In genomic region chr1:132316625-132316994, GRCm38 (mm10) we compare ENCODE assay signal across 8 mouse cellular contexts. TPM values are rescaled to one million over a fixed set of nuclear protein-coding genes. Genes with fewer than 3 reads are reported as not detected.
DNase-seq lines count a peak whose midpoint lies in the region; TF ChIP-seq lines count a peak whose summit lies in the region.

No protein-coding gene starts in this region.

- in situ Hi-C loops in CH12.LX (cut with MboI; ENCODE audit: low pct_ligation_motif_present, low pct_unique_long_range_greater_than_20kb, low sequenced_read_pairs) = loop anchor here (5.0 kb wide), 1 partner anchor 36 kb away; no protein-coding TSS in a partner anchor

- H3K36me3 ChIP-seq in heart, embryonic 10.5 days = no peaks in the 10 kb centered on the region
- no peaks in the 10 kb centered on the region for H3K36me3 ChIP-seq in CH12.LX (replicated peaks in 1 of 2; ENCODE audit: control insufficient read depth in 1 of 2, insufficient read depth in 1 of 2, low read length in 1 of 2)
- H3K36me3 ChIP-seq in hindbrain, embryonic 10.5 days = peaks cover 32% of the 10 kb centered on the region
- no peaks in the 10 kb centered on the region for H3K36me3 ChIP-seq in megakaryocyte, embryonic 14.5 days (replicated peaks; ENCODE audit: low read length)

- no peak for TF ChIP-seq RAD21 in CH12.LX (IDR thresholded peaks at IDR 0.05; ENCODE audit: low read depth, low read length)

- TF ChIP-seq POLR2A in CH12.LX (IDR thresholded peaks at IDR 0.05; ENCODE audit: low read depth, low read length) = no peak

- H3K27ac ChIP-seq in heart, embryonic 10.5 days = peak overlapping the region; percentile 75; the same call in 1 of the 2 replicates
- no peak overlapping the region for H3K27ac ChIP-seq in CH12.LX (ENCODE audit: insufficient read depth, low read depth)
- H3K27ac ChIP-seq in hindbrain, embryonic 10.5 days = peak overlapping the region; percentile 95

- no peak for DNase-seq in heart, embryonic 10.5 days (ENCODE audit: low spot score)
- no peak for DNase-seq in heart, adult 9 months (ENCODE audit: low spot score in 2 of 2)
- no peak for DNase-seq in CH12.LX (ENCODE audit: extremely low read depth)
- no peak for DNase-seq in hindbrain, embryonic 10.5 days (ENCODE audit: low spot score)
- DNase-seq in retina, embryonic 14.5 days (ENCODE audit: low spot score) = no peak
- no peak for DNase-seq in left cerebral cortex, adult 18-20 months (ENCODE audit: low spot score in 2 of 2)
- no peak for DNase-seq in natural killer cell, adult 2 months (ENCODE audit: low spot score in 2 of 2)

- H3K79me2 ChIP-seq in CH12.LX (replicated peaks; ENCODE audit: control insufficient read depth, extremely low read depth, insufficient read depth, poor library complexity, severe bottlenecking) = no peaks in the 10 kb centered on the region

- H3K9me3 ChIP-seq in heart, embryonic 10.5 days = no peaks in the 10 kb centered on the region
- no peaks in the 10 kb centered on the region for H3K9me3 ChIP-seq in CH12.LX (replicated peaks; ENCODE audit: low read length)
- no peaks in the 10 kb centered on the region for H3K9me3 ChIP-seq in hindbrain, embryonic 10.5 days
- H3K9me3 ChIP-seq in megakaryocyte, embryonic 14.5 days = no peaks in the 10 kb centered on the region

- no peak for TF ChIP-seq EP300 in CH12.LX (IDR thresholded peaks at IDR 0.05; ENCODE audit: low read length)

- WGBS in heart, embryonic 10.5 days = 40% methylated on average over 7 of the region's 7 CpGs
- WGBS in hindbrain, embryonic 10.5 days = 26% methylated on average over 7 of the region's 7 CpGs

- peaks cover 40% of the 10 kb centered on the region for H3K4me1 ChIP-seq in heart, embryonic 10.5 days
- H3K4me1 ChIP-seq in CH12.LX (ENCODE audit: control insufficient read depth in 1 of 2, insufficient read depth in 2 of 2) = peaks cover 0 to 11% of the 10 kb centered on the region in 2 experiments; a peak in 2 of 4 replicates
- H3K4me1 ChIP-seq in hindbrain, embryonic 10.5 days (replicated peaks) = peaks cover 75% of the 10 kb centered on the region
- peaks cover 62% of the 10 kb centered on the region for H3K4me1 ChIP-seq in megakaryocyte, embryonic 14.5 days

- peaks cover 40% of the 10 kb centered on the region for H3K27me3 ChIP-seq in heart, embryonic 10.5 days (ENCODE audit: insufficient read depth, poor library complexity, severe bottlenecking)
- no peaks in the 10 kb centered on the region for H3K27me3 ChIP-seq in CH12.LX (replicated peaks)
- peaks cover 17% of the 10 kb centered on the region; the same call in 1 of the 2 replicates for H3K27me3 ChIP-seq in hindbrain, embryonic 10.5 days (ENCODE audit: insufficient read depth, poor library complexity, severe bottlenecking)
- H3K27me3 ChIP-seq in megakaryocyte, embryonic 14.5 days (replicated peaks) = peaks cover 92% of the 10 kb centered on the region

- H3K4me2 ChIP-seq in CH12.LX (ENCODE audit: insufficient read depth, low read depth, poor library complexity, severe bottlenecking) = peak overlapping the region; percentile 74

- peak overlapping the region; percentile 75 for H3K4me3 ChIP-seq in heart, embryonic 10.5 days
- peak overlapping the region in 1 of 3 experiments; percentile 54 for H3K4me3 ChIP-seq in CH12.LX (replicated peaks in 1 of 3; ENCODE audit: low read depth in 2 of 3, low read length in 2 of 3, poor library complexity in 1 of 3)
- peak overlapping the region; percentile 74 for H3K4me3 ChIP-seq in hindbrain, embryonic 10.5 days
- H3K4me3 ChIP-seq in megakaryocyte, embryonic 14.5 days (replicated peaks) = peak overlapping the region; percentile 92

- dilution Hi-C loops in CH12.LX (cut with MboI; ENCODE audit: extremely low pct_ligation_motif_present, extremely low pct_unique_long_range_greater_than_20kb, low sequenced_read_pairs) = no loop called here

- TF ChIP-seq CTCF in CH12.LX (conservative IDR thresholded peaks at IDR 0.05 in 1 of 2, IDR thresholded peaks at IDR 0.05 in 1 of 2; ENCODE audit: low read depth in 2 of 2, low read length in 2 of 2) = no peak

- H3K9ac ChIP-seq in CH12.LX (ENCODE audit: insufficient read depth, low read depth) = no peak overlapping the region

TF ChIP-seq in CH12.LX, 34 proteins besides CTCF, POLR2A, EP300 and RAD21:
- TF ChIP-seq IRF4 (IDR thresholded peaks at IDR 0.05; ENCODE audit: low read depth, low read length) (no peak), ELF1 (IDR thresholded peaks at IDR 0.05; ENCODE audit: low read depth, low read length) (no peak), POLR2AphosphoS2 (IDR thresholded peaks at IDR 0.05; ENCODE audit: low read depth, low read length) (no peak), MAX (IDR thresholded peaks at IDR 0.05; ENCODE audit: low read length) (no peak), NRF1 (IDR thresholded peaks at IDR 0.05; ENCODE audit: low read depth, low read length) (no peak), SIN3A (IDR thresholded peaks at IDR 0.05; ENCODE audit: low read length) (no peak), MXI1 (IDR thresholded peaks at IDR 0.05; ENCODE audit: low read depth, low read length) (no peak), ZKSCAN1 (IDR thresholded peaks at IDR 0.05; ENCODE audit: borderline replicate concordance, low read depth, low read length) (no peak), USF2 (conservative IDR thresholded peaks at IDR 0.05; ENCODE audit: low read depth, low read length) (no peak), JUND (conservative IDR thresholded peaks at IDR 0.05; ENCODE audit: low read depth, low read length) (no peak)

RNA-seq across cellular contexts. Expression of gene Nuak2, which starts 0.7 kb away (rescaled TPM):
- polyA plus RNA-seq in heart, embryonic 10.5 days (2016; fragmentation: Nextera tagmentation; extraction: Ambion mirVana) = 3.0 and 3.4 TPM in 2 replicates
- total RNA-seq in CH12.LX (2012; rRNA removed) = 0.25 and 0.30 TPM in 2 replicates
- total RNA-seq in CH12.LX (2014; rRNA removed) = not detected in 2 replicates
- not detected in 2 replicates for polyA plus RNA-seq in CH12.LX (2012; ENCODE audit: insufficient read length, low read depth)
- polyA plus RNA-seq in hindbrain, embryonic 10.5 days (2016; fragmentation: Nextera tagmentation; extraction: Ambion mirVana) = 42.3 and 44.4 TPM in 2 replicates
- 1.3 and 1.7 TPM in 2 replicates for polyA plus RNA-seq in megakaryocyte, embryonic 14.5 days (2012; ENCODE audit: insufficient read depth, low replicate concordance)
- 1 to 10 TPM; 1.3 TPM for total RNA-seq in left cerebral cortex, adult 18-20 months (2021)

RNA-seq across cellular contexts. Expression of gene Klhdc8a, which starts 18.2 kb away (rescaled TPM):
- polyA plus RNA-seq in heart, embryonic 10.5 days (2016; fragmentation: Nextera tagmentation; extraction: Ambion mirVana) = 0.26 and 0.60 TPM in 2 replicates
- not detected in 2 replicates for total RNA-seq in CH12.LX (2012; rRNA removed)
- total RNA-seq in CH12.LX (2014; rRNA removed) = not detected in 2 replicates
- polyA plus RNA-seq in CH12.LX (2012; ENCODE audit: insufficient read length, low read depth) = not detected in 2 replicates
- polyA plus RNA-seq in hindbrain, embryonic 10.5 days (2016; fragmentation: Nextera tagmentation; extraction: Ambion mirVana) = 1.0 and 3.5 TPM in 2 replicates
- not detected in 2 replicates for polyA plus RNA-seq in megakaryocyte, embryonic 14.5 days (2012; ENCODE audit: insufficient read depth, low replicate concordance)
- 10 to 100 TPM; 11.7 to 14.5 TPM for total RNA-seq in left cerebral cortex, adult 18-20 months (2021)
